Mouse (Mus musculus): ENCODE measurements around the gene Pcbp2. TPM values are rescaled to one million over a fixed set of nuclear protein-coding genes. Genes with fewer than 3 reads are reported as not detected.
A peak's percentile ranks its signal among the peaks of the same experiment; 100 is the strongest.

The Pcbp2 gene
- polyA plus RNA-seq, 1 experiment from 2014 or later: 68.4 TPM

DNA sequence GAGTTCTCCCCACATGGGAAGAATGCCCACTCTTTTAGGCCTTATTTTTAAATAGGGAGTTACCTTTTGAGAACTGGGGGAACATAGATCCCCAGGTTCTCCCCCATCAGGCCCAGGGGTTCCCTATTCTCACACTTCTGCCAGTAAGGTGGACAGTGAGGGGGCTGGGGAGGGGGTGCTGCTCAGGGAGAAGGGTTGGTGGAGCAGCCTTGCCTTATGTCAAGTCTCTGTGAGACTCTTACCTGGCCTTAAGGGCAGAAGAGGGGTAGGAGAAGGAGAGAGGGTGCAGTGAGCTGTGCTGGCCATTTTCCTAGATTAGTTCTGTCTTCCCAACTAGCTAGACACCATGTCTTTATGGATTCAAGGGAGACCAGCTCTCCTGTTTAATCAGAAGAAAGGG lies 42.1 kb downstream of the Pcbp2 start:
- Histone ChIP-seq H3K4me1 (ENCODE audit: insufficient read depth) (peaks cover 23% of the 10 kb centered on the region), H3K9me3 (ENCODE audit: low read length) (no peaks in the 10 kb centered on the region), H3K27ac (ENCODE audit: low read depth) (no peak overlapping the region), H3K4me3 (ENCODE audit: low read depth, low read length) (no peak overlapping the region), H3K36me3 (replicated peaks; ENCODE audit: insufficient read depth, low read length) (no peaks in the 10 kb centered on the region), H3K27me3 (ENCODE audit: insufficient read depth, low read length) (0 out of 2 replicates have a peak, but pooled peaks cover 5% of the 10 kb centered on the region), H3K4me2 (ENCODE audit: low read depth, low read length) (no peak overlapping the region), H3K9ac (replicated peaks) (no peak overlapping the region)
- no peak for DNase-seq
- no peak for ATAC-seq
- TF ChIP-seq CTCF (IDR thresholded peaks at IDR 0.05; ENCODE audit: low read depth): no peak
- TF ChIP-seq EP300 (IDR thresholded peaks at IDR 0.05; ENCODE audit: low read depth): no peak

DNA sequence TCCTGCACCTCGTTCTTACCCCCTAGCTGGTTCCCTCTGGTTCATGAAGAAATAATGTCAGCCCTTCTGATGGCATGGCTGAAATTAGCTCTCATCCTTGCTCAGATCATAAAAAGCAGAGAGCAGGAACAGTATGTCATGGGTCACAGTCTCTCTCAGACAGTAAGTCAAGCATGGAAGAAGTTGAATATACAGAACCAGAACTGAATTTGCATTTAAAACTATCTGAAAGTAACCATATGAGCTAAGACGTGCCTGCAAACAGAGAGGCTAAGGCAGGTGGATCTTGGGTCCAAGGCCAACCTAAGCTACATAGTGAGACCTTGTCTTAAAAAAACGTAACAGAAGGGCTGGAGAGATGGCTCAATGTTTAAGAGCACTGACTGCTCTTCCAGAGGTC lies 42.7 kb downstream of the Pcbp2 start:
- 62% methylated on average over 3 of the region's 3 CpGs for WGBS (ENCODE audit: insufficient replicate concordance)

DNA sequence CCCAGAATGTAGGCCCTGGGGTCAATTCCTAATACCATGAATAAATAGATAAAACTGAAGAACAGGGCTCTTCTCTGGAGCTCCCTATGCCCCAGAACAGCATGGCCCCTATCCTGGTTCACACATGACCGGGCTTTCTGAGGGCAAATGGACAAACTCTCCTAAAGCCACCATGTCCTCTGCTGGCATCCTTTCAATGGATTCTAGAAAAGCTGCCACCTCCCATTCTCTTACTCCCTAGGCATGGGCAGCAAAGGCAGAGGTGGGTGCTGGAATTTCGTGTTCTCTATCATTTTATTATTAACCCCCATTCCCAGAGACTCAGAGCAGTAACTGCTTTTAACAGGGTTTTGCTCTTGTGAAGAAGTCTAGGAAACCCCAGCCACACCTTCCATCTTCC lies 44.9 kb downstream of the Pcbp2 start:
- TF ChIP-seq CTCF (IDR thresholded peaks at IDR 0.05; ENCODE audit: low read depth) (no peak), EP300 (IDR thresholded peaks at IDR 0.05; ENCODE audit: low read depth) (no peak)
- 0 out of 2 replicates have a peak, but pooled peaks cover 5% of the 10 kb centered on the region for H3K27me3 ChIP-seq (ENCODE audit: insufficient read depth, low read length)
- DNase-seq: no peak
- H3K9ac ChIP-seq (replicated peaks): no peak overlapping the region
- H3K36me3 ChIP-seq (replicated peaks; ENCODE audit: insufficient read depth, low read length): no peaks in the 10 kb centered on the region
- no peak overlapping the region for H3K4me2 ChIP-seq (ENCODE audit: low read depth, low read length)
- no peak overlapping the region for H3K27ac ChIP-seq (ENCODE audit: low read depth)
- no peaks in the 10 kb centered on the region for H3K9me3 ChIP-seq (ENCODE audit: low read length)
- peaks cover 29% of the 10 kb centered on the region for H3K4me1 ChIP-seq (ENCODE audit: insufficient read depth)
- no peak overlapping the region for H3K4me3 ChIP-seq (ENCODE audit: low read depth, low read length)
- WGBS (ENCODE audit: insufficient replicate concordance): 80% methylated on average over 2 of the region's 2 CpGs
- ATAC-seq: no peak

More for the DNA sequence above, 42.7 kb downstream of the Pcbp2 start:
- no peak overlapping the region for H3K9ac ChIP-seq (replicated peaks)
- H3K9me3 ChIP-seq (ENCODE audit: low read length): no peaks in the 10 kb centered on the region
- ATAC-seq (no peak), DNase-seq (no peak)
- H3K4me2 ChIP-seq (ENCODE audit: low read depth, low read length): no peak overlapping the region
- no peak overlapping the region for H3K4me3 ChIP-seq (ENCODE audit: low read depth, low read length)
- no peak for TF ChIP-seq CTCF (IDR thresholded peaks at IDR 0.05; ENCODE audit: low read depth)
- TF ChIP-seq EP300 (IDR thresholded peaks at IDR 0.05; ENCODE audit: low read depth): no peak
- H3K4me1 ChIP-seq (ENCODE audit: insufficient read depth): peaks cover 25% of the 10 kb centered on the region
- 0 out of 2 replicates have a peak, but pooled peaks cover 5% of the 10 kb centered on the region for H3K27me3 ChIP-seq (ENCODE audit: insufficient read depth, low read length)
- no peaks in the 10 kb centered on the region for H3K36me3 ChIP-seq (replicated peaks; ENCODE audit: insufficient read depth, low read length)
- no peak overlapping the region for H3K27ac ChIP-seq (ENCODE audit: low read depth)

DNA sequence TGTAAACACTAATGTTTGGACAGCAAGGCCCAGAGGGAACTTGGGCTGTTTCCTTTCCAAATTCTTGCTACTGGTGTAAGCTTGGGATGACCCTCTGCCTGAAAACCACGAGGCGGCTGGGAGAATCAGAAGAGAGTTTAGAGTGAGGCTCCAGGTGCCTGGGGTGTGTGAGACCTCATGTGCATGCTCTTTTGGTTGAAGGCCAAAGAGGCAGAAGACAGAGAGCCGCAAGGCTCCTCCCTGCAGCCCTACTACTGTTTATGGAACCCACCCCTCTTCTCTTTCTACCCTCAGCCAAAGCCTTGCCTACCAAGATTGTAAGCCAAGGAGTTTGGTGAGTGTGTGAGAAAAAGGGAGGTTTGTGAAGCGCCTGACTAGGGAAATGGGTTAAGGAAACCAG lies 45.5 kb downstream of the Pcbp2 start:
- 73% methylated on average over 4 of the region's 4 CpGs for WGBS (ENCODE audit: insufficient replicate concordance)
- Histone ChIP-seq H3K9ac (replicated peaks) (no peak overlapping the region), H3K36me3 (replicated peaks; ENCODE audit: insufficient read depth, low read length) (no peaks in the 10 kb centered on the region), H3K4me1 (ENCODE audit: insufficient read depth) (peaks cover 24% of the 10 kb centered on the region), H3K4me2 (ENCODE audit: low read depth, low read length) (peak overlapping the region; percentile 100; the same call in 1 of the 2 replicates), H3K27ac (ENCODE audit: low read depth) (no peak overlapping the region), H3K9me3 (ENCODE audit: low read length) (no peaks in the 10 kb centered on the region), H3K27me3 (ENCODE audit: insufficient read depth, low read length) (0 out of 2 replicates have a peak, but pooled peaks cover 5% of the 10 kb centered on the region), H3K4me3 (ENCODE audit: low read depth, low read length) (no peak overlapping the region)
- no peak for TF ChIP-seq CTCF (IDR thresholded peaks at IDR 0.05; ENCODE audit: low read depth)
- no peak for TF ChIP-seq EP300 (IDR thresholded peaks at IDR 0.05; ENCODE audit: low read depth)
- ATAC-seq (no peak), DNase-seq (no peak)

DNA sequence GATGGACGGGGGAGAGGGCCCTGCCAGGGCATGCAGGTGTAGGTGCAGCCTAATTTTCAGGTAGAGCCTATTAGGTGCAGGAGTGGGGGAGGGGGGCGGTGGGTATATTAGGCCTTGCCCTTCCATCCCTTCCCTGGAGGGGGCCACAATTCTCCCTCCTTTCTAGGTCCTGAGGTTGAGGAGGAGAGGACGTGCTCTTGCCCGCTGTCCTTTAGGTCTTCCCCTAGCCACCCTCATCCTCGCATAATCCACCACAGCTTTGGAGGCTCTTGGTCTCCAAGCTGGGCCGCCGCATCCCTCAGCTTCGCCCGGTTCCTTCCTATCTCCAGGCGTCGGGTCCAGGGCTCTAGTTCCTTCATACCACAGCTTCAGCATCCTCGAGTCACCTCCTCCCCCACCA lies 46.0 kb downstream of the Pcbp2 start:
- H3K27ac ChIP-seq (ENCODE audit: low read depth): no peak overlapping the region
- TF ChIP-seq CTCF (IDR thresholded peaks at IDR 0.05; ENCODE audit: low read depth): no peak
- TF ChIP-seq EP300 (IDR thresholded peaks at IDR 0.05; ENCODE audit: low read depth): no peak
- 0 out of 2 replicates have a peak, but pooled peaks cover 5% of the 10 kb centered on the region for H3K27me3 ChIP-seq (ENCODE audit: insufficient read depth, low read length)
- DNase-seq (no peak), ATAC-seq (no peak)
- no peaks in the 10 kb centered on the region for H3K36me3 ChIP-seq (replicated peaks; ENCODE audit: insufficient read depth, low read length)
- H3K4me1 ChIP-seq (ENCODE audit: insufficient read depth): peaks cover 21% of the 10 kb centered on the region
- H3K9me3 ChIP-seq (ENCODE audit: low read length): no peaks in the 10 kb centered on the region
- H3K4me3 ChIP-seq (ENCODE audit: low read depth, low read length): peak overlapping the region; percentile 62
- 15% methylated on average over 11 of the region's 12 CpGs for WGBS (ENCODE audit: insufficient replicate concordance)
- peak overlapping the region; percentile 88 for H3K9ac ChIP-seq (replicated peaks)
- peak overlapping the region; percentile 100 for H3K4me2 ChIP-seq (ENCODE audit: low read depth, low read length)

DNA sequence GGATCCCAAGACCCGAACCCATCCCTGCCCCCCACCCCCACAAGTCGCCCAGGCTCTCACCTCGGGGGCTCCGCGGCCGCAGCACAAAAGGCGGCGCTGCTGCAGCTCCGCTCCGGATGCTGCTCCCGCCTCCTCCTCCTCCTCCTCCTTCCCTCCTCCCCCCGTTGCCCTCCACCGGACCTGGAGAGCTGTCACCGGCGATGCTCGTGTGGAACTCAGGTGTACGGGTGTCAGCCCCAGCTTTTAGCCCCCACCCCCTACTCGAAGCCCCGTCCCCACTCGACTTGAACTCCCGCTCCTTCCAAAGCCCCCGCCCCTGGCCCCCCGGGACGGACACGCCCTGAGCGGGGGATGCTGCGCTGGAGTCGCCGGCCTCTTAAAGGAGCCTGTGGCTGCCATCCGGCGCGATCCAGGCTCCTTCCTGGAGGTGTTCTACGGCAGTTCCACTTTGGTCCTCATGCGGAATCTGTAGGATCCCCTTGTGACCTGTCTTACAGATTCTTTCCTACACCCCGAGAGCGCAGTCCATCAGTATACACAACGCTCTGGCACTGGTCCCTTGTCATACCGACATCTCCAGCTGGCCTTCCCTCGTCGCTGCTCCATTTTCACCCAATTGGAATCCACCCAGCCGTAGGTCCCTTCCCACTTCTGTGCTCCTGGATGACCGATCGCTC lies 46.5 kb downstream of the Pcbp2 start, which contains the start of gene Map3k12:
Map3k12 (minus strand) TSS at position 337 of the 677 bp plus-strand sequence.
- peak; percentile 65 for DNase-seq
- ATAC-seq: no peak
- TF ChIP-seq EP300 (IDR thresholded peaks at IDR 0.05; ENCODE audit: low read depth) (no peak), CTCF (IDR thresholded peaks at IDR 0.05; ENCODE audit: low read depth) (no peak; the same call in 1 of the 2 replicates)
- H3K9ac ChIP-seq (replicated peaks): peak within 1 kb of the TSS; percentile 88
- WGBS (ENCODE audit: insufficient replicate concordance): under 1% methylated on average over 43 of the region's 43 CpGs
- peaks cover 21% of the 10 kb centered on the region for H3K4me1 ChIP-seq (ENCODE audit: insufficient read depth)
- H3K4me2 ChIP-seq (ENCODE audit: low read depth, low read length): peak within 1 kb of the TSS; percentile 100
- H3K4me3 ChIP-seq (ENCODE audit: low read depth, low read length): peak within 1 kb of the TSS; percentile 62
- H3K9me3 ChIP-seq (ENCODE audit: low read length): no peaks in the 10 kb centered on the region
- H3K27me3 ChIP-seq (ENCODE audit: insufficient read depth, low read length): 0 out of 2 replicates have a peak, but pooled peaks cover 5% of the 10 kb centered on the region
- H3K36me3 ChIP-seq (replicated peaks; ENCODE audit: insufficient read depth, low read length): peaks cover under 1% of the 10 kb centered on the region
- peak within 1 kb of the TSS; percentile 98 for H3K27ac ChIP-seq (ENCODE audit: low read depth)

All from liver, postnatal 0 days (tissue).